Mouse (Mus musculus) CD4-positive, CD25-positive, alpha-beta regulatory T cell, adult 2 months (primary cell): Measurements from ENCODE around the gene Kidins220.

ENCODE experiments used
- DNase-seq: peaks from one replicate; pipeline ENCODE4 v3.0.0-alpha.2; 2012; ENCODE audit warnings: low read depth, low spot score

Gene Kidins220

GRCm38 (mm10) chr12:25092027-25092704 is 117.4 kb downstream of the Kidins220 start:
- peak; percentile 91 for DNase-seq

- no peak for DNase-seq
Measured at GRCm38 (mm10) chr12:25092751-25093211, 118.1 kb downstream of the Kidins220 start.

GRCm38 (mm10) chr12:25093241-25093774 is 118.6 kb downstream of the Kidins220 start:
- DNase-seq = no peak

- DNase-seq = peak; percentile 62
Measured at GRCm38 (mm10) chr12:25094621-25095521, 120.1 kb downstream of the Kidins220 start.

- DNase-seq = no peak
Measured at GRCm38 (mm10) chr12:25095538-25095937, 120.8 kb downstream of the Kidins220 start.

GRCm38 (mm10) chr12:25095974-25096639 is 121.4 kb downstream of the Kidins220 start:
- DNase-seq = peak; percentile 97

- no peak for DNase-seq
Measured at GRCm38 (mm10) chr12:25096640-25097051, 121.9 kb downstream of the Kidins220 start.

GRCm38 (mm10) chr12:25097052-25097209 is 122.2 kb downstream of the Kidins220 start, which contains the start of gene Id2:
TSS of gene Id2 (minus strand) at chr12:25097140.
- no peak for DNase-seq

- DNase-seq = peak; percentile 31
Measured at GRCm38 (mm10) chr12:25097210-25098160, 122.8 kb downstream of the Kidins220 start.

- DNase-seq = peak; percentile 52
Measured at GRCm38 (mm10) chr12:25098161-25098550, 123.4 kb downstream of the Kidins220 start.

- peak; percentile 89 for DNase-seq
Measured at GRCm38 (mm10) chr12:25098561-25099312, 124.0 kb downstream of the Kidins220 start.

GRCm38 (mm10) chr12:25099313-25099562 is 124.5 kb downstream of the Kidins220 start:
- DNase-seq = no peak

GRCm38 (mm10) chr12:25099563-25100408 is 125.1 kb downstream of the Kidins220 start:
- DNase-seq = peak; percentile 45

GRCm38 (mm10) chr12:25100411-25101217 is 125.9 kb downstream of the Kidins220 start:
- peak; percentile 33 for DNase-seq

- DNase-seq = no peak
Measured at GRCm38 (mm10) chr12:25101389-25101788, 126.7 kb downstream of the Kidins220 start.

- DNase-seq = no peak
Measured at GRCm38 (mm10) chr12:25103911-25104310, 129.2 kb downstream of the Kidins220 start.

GRCm38 (mm10) chr12:25104541-25104940 is 129.8 kb downstream of the Kidins220 start:
- DNase-seq = no peak

GRCm38 (mm10) chr12:25108865-25109264 is 134.1 kb downstream of the Kidins220 start:
- DNase-seq = no peak
